Mouse (Mus musculus) thymus, postnatal 0 days (tissue): ENCODE results near the gene Gm20661. TPM values are rescaled to one million over a fixed set of nuclear protein-coding genes. Genes with fewer than 3 reads are reported as not detected.

ENCODE experiments used
- DNase-seq: peaks from one replicate; pipeline ENCODE4 v3.0.0-alpha.2; 2015; ENCODE audit warnings: low spot score
- polyA plus RNA-seq: library from polyadenylated mRNA; unstranded; fragments of >200 nt; fragmentation: Nextera tagmentation; extraction: Ambion mirVana; gene quantifications from 2 replicates; pipeline ENCODE4 v1.2.1, GENCODE M21; 2015

Gene Gm20661
- polyA plus RNA-seq, 1 experiment from 2014 or later, result 0.26 TPM

DNA sequence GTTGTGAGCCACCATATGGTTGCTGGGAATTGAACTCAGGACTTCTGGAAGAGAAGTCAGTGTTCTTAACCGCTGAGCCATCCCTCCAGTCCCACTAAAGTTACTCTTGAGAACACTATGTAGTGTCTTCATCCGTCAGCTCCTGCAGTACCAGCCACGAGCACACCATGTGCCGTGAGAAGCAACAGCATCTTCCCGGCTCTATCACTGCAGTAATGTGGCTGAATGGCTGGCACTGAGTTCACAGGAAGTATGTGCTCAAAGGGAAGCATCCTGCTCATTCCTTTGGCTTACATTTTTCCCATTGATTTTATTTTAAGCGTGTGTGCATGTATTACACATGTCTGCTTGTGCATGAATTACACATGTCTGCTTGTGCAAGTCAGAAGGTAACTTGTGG, 15.4 kb upstream of the Gm20661 start:
- DNase-seq, result no peak

DNA sequence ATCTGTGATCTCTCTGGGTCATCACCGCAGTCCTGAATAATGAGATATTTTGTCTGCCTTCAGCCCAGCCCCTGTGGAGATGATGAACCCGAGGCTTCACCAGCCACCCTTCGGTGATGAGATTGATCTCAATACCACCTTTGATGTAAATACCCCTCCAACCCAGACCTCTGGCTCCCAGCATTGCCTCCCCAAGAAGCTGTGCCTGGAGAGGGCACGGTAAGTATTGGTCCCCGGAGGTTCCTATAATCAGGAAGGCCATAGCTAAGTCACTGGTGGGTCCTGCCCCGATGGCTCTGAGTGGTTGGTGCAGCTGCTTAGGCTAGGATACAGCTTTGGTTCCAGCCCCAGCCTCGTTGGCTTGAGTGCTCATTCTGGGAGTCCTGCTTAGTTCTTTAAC, 14.3 kb upstream of the Gm20661 start:
- no peak for DNase-seq

DNA sequence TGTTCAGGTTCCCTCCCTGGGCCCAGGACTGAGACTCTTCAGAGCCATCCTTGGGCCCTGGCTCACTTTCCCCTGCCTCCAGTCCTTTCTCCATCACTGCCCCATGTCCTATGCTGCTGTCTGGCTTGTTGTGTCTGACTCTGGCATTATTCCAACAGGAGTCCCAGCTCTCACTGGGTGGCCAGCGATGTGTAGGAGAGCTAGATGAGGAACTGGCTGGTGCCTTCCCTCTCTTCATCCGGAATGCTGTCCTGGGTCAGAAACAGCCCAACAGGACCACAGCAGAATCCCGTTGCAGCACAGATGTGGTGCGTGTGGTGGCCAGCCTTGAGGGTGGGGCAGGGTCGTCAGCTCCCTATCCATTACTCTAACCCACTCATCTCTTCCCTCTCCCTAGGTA, 12.5 kb upstream of the Gm20661 start:
- no peak for DNase-seq

DNA sequence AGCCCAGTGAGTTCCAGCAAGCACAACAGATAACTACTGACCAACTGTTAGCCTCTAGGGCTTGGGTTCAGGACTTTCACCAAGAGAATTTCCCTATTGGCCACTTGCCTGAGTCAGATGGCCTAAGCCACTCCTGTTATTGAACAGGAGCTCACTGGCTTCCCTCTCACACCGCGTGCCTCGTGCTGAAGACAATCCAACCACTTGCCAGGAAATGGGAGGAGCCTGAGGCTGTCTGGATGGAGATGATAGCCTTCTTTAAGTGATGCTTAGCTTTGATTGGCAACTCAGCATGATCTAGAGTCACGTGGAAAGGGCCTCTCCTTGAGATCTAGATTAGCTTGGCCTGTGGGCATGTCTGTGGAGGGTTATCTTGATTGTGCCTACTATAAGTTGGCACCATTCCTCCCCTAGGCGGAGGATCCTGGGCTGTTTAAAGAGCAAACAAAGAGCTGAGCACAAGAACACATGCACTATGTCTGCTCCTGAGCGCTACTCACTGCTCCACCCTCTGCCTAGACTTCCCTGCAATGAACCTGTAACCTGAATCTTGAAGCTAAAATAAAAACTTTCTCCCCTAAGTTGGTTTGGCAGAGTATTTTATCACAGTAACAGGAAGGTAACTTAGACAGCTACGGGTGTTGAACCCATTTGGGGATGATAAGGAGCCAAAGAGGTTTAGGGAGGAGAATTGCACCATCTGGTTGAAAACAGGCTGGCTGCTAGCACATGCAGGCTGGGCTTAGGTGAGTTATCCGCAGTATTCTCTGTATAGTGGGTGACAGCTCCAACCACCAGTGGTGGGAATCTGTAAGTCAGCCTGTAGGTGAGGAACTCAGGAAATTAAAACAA, 10.9 kb upstream of the Gm20661 start:
- DNase-seq, result no peak

DNA sequence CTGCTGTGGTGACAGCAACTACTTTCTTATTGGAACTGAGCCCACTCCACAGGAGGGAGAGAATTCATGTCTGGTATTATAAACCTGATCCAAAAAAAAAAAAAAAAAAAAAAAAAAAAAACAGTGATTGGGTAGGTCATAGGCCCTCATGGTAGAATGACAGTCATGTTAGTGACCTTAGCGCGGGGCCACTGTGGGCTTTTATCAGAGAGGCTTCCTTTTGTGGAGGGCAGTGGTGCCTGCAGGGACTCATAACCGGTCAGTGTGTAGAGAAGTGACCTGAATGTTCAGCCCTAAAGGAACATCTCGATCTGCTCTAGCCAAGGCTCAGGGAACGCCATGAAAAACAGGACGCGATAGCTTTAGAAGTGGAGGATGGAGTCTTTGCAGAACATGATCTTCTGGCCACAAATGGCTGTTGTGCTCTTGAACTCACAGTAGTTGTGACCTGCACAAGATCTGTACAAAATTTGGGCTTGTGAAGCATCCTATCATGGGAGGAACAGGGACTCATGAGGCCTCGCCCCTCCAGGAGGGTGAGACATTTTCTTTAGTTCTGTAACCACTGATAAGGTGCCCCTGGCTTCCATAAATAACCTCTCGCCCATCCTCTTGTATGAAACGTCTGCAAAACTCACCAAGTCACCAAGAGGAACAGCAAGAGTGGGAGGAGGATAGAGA, 8.2 kb upstream of the Gm20661 start:
- DNase-seq, result no peak

DNA sequence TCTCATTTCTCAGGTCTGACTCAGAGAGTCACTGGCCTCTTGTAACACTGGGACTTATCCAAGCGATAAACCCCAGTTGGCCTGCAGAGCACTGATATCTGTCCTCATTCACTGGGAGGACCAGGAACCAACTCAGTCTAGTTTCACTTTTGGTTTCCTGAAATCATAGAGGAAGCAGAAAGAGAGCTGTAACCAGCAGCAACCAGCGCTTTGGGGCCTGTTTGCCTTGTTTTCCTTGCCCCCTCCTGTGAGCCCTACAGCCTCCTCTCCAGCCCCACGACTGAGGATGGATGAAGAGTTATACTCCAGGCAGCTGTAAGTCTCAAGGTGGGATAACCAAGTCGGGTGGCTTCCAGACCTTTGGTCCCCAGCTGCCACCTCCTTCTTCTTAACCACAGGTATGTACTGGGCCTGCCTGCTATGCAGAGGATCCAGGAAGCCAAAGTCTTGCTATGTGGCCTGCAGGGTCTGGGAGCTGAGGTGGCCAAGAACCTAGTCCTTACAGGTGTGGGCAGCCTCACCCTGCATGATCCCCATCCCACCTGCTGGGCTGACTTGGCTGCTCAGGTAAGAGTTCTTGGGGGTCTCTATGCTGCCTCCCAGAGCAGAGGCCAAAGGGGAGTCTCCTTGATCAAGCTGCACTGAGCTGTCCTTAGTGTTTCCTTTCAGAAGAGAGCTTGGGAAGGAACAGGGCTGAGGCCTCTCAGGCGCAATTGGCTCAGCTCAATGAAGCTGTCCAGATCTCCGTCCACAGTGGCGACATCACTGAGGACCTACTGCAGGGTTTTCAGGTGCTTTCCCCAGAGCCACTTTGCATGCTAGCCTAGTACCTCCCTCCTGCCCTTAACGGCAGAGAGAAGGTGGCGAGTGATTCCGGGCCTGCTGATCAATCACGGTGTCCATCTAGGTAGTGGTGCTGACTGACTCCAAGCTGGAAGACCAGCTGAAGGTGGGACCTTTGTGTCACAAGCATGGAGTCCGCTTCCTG, 7.2 kb upstream of the Gm20661 start, which contains the start of gene Uba7:
Gene Uba7 (plus strand): TSS at position 107 of the 988 bp plus-strand sequence.
- peak; percentile 63 for DNase-seq

DNA sequence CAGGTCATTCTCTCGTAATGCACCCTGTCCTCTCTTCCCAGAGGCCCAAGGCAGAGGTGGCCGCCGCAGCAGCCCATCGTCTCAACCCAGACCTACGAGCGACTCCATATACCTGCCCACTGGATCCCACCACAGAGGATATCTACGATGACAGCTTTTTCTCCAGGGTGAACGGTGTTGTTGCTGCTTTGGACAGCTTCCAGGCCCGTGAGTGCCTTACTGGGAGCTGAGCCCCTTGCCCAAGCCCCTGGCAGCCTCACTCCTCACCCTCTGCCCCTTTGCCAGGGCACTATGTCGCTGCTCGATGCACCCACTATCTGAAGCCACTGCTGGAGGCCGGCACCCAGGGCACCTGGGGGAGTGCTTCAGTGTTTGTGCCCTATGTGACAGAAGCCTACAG, 4.0 kb upstream of the Gm20661 start:
- no peak for DNase-seq

DNA sequence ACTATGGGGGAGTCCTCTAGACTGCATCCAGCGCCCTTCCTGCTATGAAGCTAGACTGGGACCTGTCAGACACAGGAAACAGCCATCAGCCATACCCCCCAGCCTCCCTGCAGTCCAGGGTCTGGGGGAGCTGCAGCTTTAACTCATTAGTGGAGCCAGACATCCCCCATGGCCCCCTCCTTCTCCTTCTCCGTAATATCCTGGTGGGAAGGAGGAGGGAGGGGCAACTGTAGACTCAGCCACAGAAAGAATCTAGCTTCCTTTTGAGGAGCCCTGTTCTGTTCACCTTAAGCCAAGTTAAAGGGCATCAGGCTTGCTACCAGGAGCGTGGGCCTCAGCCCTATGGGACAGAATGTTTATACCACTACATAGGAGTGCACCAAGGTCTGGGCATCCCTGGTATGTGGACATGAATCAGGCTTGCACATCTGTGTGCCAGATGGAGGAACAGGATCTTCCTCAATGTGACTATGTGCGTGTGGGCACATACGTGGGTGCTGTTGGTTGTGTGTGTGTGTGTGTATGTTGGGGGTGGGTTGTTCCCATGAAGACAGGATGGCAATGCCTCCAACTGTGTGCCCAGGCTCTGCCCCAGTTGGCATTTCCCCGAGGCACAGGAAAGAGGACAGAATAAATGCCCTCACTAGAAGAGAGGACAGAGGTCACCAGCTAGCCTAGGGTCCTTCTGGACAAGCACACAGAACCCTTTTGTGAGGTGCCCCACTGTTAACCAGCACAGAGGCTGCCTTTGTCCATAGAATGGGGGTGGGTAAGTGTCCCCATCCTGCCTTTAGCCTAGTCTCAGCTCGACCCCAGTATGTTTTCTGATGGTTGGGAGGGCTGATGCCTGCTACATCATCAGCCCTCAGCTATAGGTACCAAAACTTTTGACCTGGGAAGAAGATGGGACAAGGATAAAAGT, 913 bp upstream of the Gm20661 start:
- peak; percentile 51 for DNase-seq

DNA sequence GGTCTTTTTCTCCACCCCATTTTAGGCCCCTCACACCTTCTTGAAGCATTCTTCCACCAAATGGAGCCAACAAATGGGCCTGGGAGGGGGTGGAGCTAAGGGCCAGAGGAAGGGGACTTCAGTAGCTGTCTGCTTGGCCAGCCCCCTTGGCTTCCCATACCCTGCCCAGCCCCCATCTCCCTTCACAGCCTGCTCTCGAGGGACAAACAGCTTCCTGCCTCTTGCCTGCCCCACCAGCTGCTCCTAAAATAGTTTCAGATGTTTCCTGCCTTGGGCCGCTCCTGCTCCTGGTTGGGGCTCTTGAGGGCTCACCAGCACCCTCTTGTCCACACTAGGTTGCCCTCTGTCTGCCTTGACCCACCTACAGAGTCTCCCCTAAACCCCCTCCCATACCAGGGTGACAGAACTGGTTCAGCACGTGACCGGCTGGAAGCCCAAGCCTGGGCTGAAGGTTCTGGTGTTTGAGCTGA, 598 bp downstream of the Gm20661 start:
- peak; percentile 50 for DNase-seq

DNA sequence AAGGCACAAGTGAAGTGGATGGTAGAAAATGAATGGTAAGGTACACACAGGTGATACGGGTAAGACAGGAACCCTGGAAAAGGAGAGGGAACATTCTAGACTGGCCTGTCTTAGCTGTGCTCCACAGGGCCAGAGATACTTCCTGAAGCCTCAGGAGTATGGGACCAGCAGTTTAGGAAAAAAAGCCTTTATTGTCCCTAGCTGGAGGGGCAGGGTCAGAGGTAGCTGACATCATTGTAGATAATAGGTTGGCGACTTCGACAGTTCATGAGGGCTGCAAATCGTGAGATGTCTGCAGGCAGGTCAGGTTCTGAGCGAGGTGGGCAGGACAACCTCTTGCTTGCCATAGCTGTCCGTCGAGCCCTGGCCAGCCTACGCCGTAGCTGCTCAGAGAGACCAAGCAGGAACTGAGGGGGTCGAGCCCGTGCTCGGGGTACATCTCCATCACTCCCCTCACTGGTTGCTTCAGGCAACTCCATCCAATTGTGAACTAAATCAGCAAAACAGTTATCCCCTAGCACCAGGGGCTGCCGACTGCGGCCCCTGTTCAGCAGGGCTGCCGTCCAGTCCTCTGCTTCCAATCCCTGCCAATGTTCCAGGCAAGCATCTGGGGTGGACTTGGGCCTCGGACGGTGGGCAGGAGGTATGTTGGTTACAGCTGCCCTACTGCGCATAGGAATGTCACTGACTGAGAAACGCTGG, 1.3 kb downstream of the Gm20661 start:
- no peak for DNase-seq

DNA sequence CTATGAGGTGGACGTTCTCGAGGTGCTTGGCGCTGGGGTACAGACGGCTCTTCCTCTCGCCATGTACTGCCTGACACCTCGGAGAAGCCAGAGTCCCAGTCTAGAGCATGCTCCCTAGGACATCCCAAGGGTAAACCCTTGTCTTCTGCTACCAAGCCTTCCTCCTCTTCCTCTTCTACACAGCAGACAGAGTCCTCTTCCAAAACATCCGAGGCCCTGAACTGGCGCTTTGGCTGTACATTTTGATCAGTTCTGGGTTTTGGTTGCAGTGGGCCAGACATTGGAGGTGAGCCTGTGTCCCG, 1.8 kb downstream of the Gm20661 start:
- no peak for DNase-seq

DNA sequence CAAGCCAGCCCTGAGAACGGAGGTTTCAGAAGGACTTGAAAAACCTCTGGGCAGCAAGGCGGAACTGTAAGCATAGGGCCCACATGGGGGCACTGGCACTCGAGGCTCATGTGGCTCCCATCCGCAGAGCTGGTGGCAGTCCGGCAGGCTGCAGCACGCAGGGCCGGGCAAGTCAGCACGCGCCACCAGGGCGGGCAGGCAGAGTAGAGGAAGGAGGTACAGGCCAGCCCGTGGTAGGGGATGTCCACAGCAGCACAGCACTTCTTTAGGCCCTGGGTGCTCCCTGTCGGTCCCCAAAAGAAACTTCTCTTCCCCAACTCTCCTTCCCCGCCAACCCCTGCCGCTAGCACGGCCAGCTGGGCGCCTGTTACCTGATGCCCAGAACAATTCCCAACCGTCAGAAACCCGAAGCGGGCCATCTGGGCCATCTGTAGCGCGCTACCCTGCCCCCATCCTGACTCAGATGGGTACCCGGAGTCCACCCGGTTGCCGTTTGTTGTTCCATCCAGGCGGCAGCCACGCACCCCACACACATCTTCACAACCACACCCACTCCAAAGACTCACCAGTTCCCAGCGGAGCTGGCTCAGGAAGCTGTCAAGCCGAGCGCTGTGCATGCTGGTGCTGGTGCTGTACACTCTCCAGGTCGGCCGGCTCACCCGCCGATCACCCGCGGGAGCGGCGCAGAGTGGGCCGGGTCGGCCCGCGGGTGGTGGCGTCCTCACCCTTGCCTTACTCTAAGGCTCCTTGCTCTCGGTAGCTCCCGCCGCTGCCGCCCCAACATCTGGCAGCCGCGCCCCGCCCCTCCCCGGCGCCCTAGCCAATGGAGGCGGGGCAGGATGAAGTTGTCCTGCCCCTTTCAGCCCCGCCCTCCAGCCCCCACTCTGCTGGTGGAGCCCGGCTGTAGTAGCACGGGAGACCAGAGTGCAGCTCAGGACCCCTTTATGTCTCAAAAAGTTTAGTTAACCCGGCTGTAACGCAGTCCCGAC, 2.6 kb downstream of the Gm20661 start, which contains the start of gene Inka1:
Gene Inka1 (minus strand): TSS at position 749 of the 989 bp plus-strand sequence.
- peak; percentile 95 for DNase-seq

DNA sequence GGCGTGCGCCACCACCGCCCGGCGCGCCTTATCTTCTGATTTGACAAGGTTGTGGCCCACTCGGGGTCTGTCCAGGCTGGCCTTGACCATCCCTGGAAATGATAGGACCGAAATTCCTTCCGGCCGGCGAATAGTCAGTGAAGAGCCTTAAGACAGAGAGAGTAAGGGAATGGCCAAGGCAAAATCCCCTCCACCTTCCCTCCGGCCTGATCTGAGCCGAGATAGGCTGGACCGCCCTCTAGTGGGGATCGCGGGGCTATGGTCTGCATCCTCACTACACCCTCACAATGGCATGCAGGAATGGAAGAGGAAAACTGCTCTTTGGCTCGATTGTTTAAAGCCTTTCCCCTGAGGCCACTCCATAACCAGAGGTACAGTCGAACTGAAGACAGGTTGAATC, 3.5 kb downstream of the Gm20661 start:
- peak; percentile 75 for DNase-seq

DNA sequence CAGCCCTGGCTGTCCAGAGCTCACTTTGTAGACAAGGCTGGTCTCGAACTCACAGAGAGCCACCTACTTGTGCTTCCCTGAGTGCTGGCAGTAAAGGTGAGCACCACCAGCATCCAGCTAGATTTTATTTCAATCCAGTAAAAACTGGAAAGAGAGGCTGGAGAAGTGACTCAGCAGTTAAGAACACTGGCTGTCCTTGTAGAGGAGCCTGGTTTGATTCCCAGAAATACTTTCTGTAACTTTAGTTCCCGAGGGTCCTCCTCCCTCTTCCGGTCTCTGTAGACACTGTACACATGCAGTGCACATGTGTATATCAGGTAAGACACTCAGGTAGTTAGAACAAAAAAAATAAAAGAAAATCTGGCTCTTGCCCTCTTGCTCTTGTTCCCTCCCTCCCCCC, 5.1 kb downstream of the Gm20661 start:
- no peak for DNase-seq

DNA sequence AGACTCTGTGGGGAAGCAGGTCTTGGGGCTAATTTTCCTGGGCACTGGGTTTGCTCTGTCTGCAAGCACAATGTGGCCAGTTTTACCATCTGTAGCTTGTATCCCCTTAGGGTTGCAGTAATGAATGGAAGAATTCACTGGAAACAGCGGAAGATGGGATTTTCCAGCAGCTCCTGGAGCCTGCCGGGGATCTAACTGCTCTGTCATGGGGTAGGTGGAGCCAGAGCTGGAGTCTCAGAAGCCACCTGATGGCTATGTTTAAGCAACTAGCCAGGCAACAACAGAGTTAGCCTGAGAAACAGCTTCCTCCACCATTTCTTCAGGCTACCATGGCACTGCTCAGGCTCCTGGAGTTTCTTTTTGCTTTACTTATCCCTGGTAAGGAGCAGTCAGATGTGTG, 9.3 kb downstream of the Gm20661 start, which contains the start of gene Cdhr4:
Gene Cdhr4 (plus strand): TSS at position 301 of the 400 bp plus-strand sequence.
- no peak for DNase-seq

DNA sequence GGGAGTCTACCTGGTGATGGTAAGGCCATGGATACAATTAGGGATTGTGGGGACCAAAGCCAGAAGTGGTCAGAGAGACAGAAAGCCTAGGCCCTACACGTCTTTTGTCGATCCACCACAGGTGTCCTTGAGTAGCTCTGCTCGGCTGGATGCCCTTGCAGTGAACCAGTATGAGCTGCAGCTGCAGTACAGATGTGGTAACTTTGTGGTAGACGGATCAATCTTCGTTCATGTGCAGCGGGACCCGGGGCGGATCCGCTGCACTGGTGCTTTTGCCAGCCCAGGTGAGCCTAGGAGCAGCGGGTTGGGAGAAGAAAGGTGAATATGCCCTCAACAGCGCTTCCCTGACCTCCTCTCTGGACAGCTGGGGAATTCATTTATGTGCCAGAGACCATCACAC, 10.2 kb downstream of the Gm20661 start:
- peak; percentile 52 for DNase-seq

DNA sequence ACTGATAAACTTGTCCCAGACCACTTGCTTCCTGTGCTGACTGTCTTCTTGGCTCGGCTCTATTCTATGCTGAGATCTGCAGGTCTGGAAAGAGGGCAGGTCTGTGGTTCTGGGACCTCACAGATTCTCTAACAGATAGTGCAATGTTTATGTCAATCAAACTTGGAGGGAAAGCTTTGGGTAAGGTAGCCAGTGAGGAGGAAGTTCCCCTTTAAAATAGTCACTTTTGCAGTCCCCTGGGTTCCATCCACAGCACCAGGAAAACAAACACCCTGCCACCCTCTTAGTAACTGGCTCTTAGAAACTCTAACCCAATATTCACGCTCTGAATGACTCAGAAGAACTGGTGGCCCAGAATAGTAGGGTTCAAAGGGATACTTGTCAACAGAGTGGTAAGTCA, 11.6 kb downstream of the Gm20661 start:
- DNase-seq, result no peak

DNA sequence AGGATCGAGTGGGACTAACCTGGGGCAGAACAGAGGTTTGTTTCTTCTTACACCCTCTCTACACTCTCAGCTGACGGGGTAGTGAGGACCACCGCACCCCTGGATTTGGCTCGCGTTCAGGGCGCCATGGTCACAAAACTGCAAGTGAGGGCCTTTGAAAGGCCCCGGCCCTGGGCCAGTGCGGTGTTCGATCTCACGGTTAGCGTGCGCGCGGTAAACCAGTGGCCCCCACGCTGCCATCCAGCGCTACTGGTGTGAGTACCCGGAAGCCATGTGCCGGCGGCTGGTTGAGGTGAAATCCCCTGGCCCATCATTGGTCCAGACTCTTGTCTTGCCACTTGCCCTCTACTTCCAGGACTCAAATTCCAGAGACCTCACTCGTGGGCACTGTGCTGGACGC, 12.7 kb downstream of the Gm20661 start:
- no peak for DNase-seq
